Mouse (Mus musculus): Measurements from ENCODE around the gene Slc16a7.

- TF ChIP-seq ZNF384 (IDR thresholded peaks at IDR 0.05; ENCODE audit: low read depth, low read length), result no peak
- no peak for TF ChIP-seq MAFK (IDR thresholded peaks at IDR 0.05; ENCODE audit: insufficient read depth, low read depth, low read length)
- TF ChIP-seq ZC3H11A (IDR thresholded peaks at IDR 0.05; ENCODE audit: borderline replicate concordance, low read depth, low read length), result no peak
Measured at GRCm38 (mm10) chr10:125328331-125329063, 60.8 kb downstream of the Slc16a7 start.

Data from ES-E14 (cell line).